Mouse (Mus musculus) kidney, adult 2 months (tissue): Measurements from ENCODE around the gene Utf1.

Experiments used
- CTCF ChIP-seq: fragments of 200-500 bp; conservative IDR thresholded peaks from 2 replicates; pipeline ENCODE4 v1.5.1; 2011; ENCODE audit warnings: low read depth, mild to moderate bottlenecking, control low read depth, low read length, moderate library complexity, mixed read lengths; ENCODE audit not compliant: insufficient read depth, insufficient read length
- POLR2A ChIP-seq: fragments of 200-500 bp; IDR thresholded peaks from one replicate; pipeline ENCODE4 v1.6.1; 2011; ENCODE audit warnings: low read depth, low read length, control low read depth

DNA sequence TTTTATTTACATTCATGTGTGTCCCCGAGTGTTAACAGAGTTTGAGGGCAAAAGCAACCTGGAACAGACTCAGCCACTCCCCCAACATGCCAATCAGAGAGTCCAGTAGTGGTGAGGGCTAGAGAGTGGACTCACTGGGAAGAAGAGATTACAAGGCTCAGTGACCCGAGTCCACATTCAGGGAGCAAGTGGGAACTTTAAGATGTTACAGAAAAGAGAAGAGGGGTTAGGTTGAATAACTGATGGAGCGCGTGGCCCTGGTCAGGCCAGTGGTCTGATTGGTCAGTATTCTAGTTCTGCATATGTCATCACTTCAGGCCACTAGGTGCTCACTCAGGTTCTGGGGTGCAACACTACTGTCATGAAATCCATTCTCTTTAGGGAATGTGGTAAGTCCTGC lies 23.6 kb downstream of the Utf1 start:
- TF ChIP-seq CTCF, result no peak
- no peak for TF ChIP-seq POLR2A
